Mouse (Mus musculus) cerebral cortex, adult 2 months (tissue): ENCODE results near the gene Olfr1337.

Experiments
- WGBS: fragments of 180-500 bp; shearing (Covaris S2); methylation state at CpG from one replicate; pipeline ENCODE4 v1.1.7; 2018; 5-methylcytosine and 5-hydroxymethylcytosine counted together

The Olfr1337 gene

GRCm38 (mm10) chr4:118782486-118782885 is at the start of gene Olfr1337:
Gene Olfr1337, minus strand, starts transcription at chr4:118782586.
- 73% methylated on average over 2 of the region's 2 CpGs for WGBS

GRCm38 (mm10) chr4:118818921-118819320 is 36.5 kb upstream of the Olfr1337 start:
- WGBS, result 89% methylated on average over 1 of the region's 1 CpGs

GRCm38 (mm10) chr4:118809844-118810243 is 27.5 kb upstream of the Olfr1337 start, which contains the start of gene Olfr1335:
Gene Olfr1335, minus strand, starts transcription at chr4:118809944.
- WGBS, result 90% methylated on average over 4 of the region's 4 CpGs

GRCm38 (mm10) chr4:118758637-118759036 is 23.7 kb downstream of the Olfr1337 start, which contains the start of gene Olfr1338:
Gene Olfr1338, minus strand, starts transcription at chr4:118758737.
- 81% methylated on average over 1 of the region's 1 CpGs for WGBS

- WGBS, result 17% methylated on average over 16 of the region's 16 CpGs
These were observed 40.5 kb downstream of the Olfr1337 start for GRCm38 (mm10) chr4:118741881-118742280.

GRCm38 (mm10) chr4:118740988-118741698 is 41.2 kb downstream of the Olfr1337 start:
- WGBS, result 30% methylated on average over 11 of the region's 11 CpGs

GRCm38 (mm10) chr4:118739574-118739973 is 42.8 kb downstream of the Olfr1337 start:
- WGBS, result 65% methylated on average over 3 of the region's 3 CpGs

GRCm38 (mm10) chr4:118731875-118732274 is 50.5 kb downstream of the Olfr1337 start, which contains the start of gene Olfr1339:
Gene Olfr1339, plus strand, starts transcription at chr4:118732175.
- WGBS, result 100% methylated on average over 1 of the region's 1 CpGs
